Mouse (Mus musculus) forebrain, embryonic 11.5 days (tissue): ENCODE results near the gene Gpr137c. TPM values are rescaled to one million over a fixed set of nuclear protein-coding genes. Genes with fewer than 3 reads are reported as not detected.
A peak's percentile ranks its signal among the peaks of the same experiment; 100 is the strongest.

Experiments
- ATAC-seq: fragments of 200-750 bp; cut with Nextera tagmentation; replicated peaks from 2 replicates; pipeline ENCODE4 v1.8.0; 2017; ENCODE audit warnings: moderate TSS enrichment; ENCODE audit not compliant: low FRiP score
- DNase-seq: peaks from one replicate; pipeline ENCODE4 v3.0.0-alpha.2; 2017; ENCODE audit warnings: low spot score
- H3K27ac ChIP-seq: fragments of 300-500 bp; sonication (generic); 2 replicates; pipeline ENCODE4 v1.5.1; 2014; ENCODE audit warnings: low read depth, low read length
- H3K27me3 ChIP-seq: fragments of 300-500 bp; sonication (generic); 2 replicates; pipeline ENCODE4 v1.6.1; 2014; ENCODE audit warnings: mild to moderate bottlenecking, low read length, mixed read lengths; ENCODE audit not compliant: control insufficient read depth, insufficient read depth
- H3K36me3 ChIP-seq: fragments of 300-500 bp; sonication (generic); 2 replicates; pipeline ENCODE4 v1.6.1; 2014; ENCODE audit warnings: mild to moderate bottlenecking, low read length, moderate library complexity, mixed read lengths; ENCODE audit not compliant: control insufficient read depth, insufficient read depth
- H3K4me1 ChIP-seq: fragments of 300-500 bp; sonication (generic); replicated peaks from 2 replicates; pipeline ENCODE4 v1.6.1; 2014; ENCODE audit warnings: low read length, mixed read lengths; ENCODE audit not compliant: control insufficient read depth, insufficient read depth
- H3K4me2 ChIP-seq: fragments of 300-500 bp; sonication (generic); 2 replicates; pipeline ENCODE4 v1.6.1; 2014; ENCODE audit warnings: low read depth, mild to moderate bottlenecking, low read length, moderate library complexity, mixed read lengths; ENCODE audit not compliant: severe bottlenecking
- H3K4me3 ChIP-seq: fragments of 300-500 bp; sonication (generic); 2 replicates; pipeline ENCODE4 v1.5.1; 2014; ENCODE audit warnings: low read depth, low read length
- H3K9ac ChIP-seq: fragments of 300-500 bp; sonication (generic); 2 replicates; pipeline ENCODE4 v1.6.1; 2014; ENCODE audit warnings: low read length
- H3K9me3 ChIP-seq: fragments of 300-500 bp; sonication (generic); 2 replicates; pipeline ENCODE4 v1.6.1; 2016; ENCODE audit warnings: low read length, mixed read lengths; ENCODE audit not compliant: control insufficient read depth
- WGBS: fragments of 180-500 bp; shearing (Covaris S2); extraction: QIAGEN DNeasy Blood & Tissue Kit; methylation state at CpG from one replicate; pipeline ENCODE4 v1.1.7; 2014; 5-methylcytosine and 5-hydroxymethylcytosine counted together
- polyA plus RNA-seq: library from polyadenylated mRNA; unstranded; fragments of >200 nt; fragmentation: Nextera tagmentation; extraction: Ambion mirVana; gene quantifications from 2 replicates; pipeline ENCODE4 v1.2.1, GENCODE M21; 2014

Gene Gpr137c
- polyA plus RNA-seq, 1 experiment from 2014 or later, result 10.5 TPM

DNA sequence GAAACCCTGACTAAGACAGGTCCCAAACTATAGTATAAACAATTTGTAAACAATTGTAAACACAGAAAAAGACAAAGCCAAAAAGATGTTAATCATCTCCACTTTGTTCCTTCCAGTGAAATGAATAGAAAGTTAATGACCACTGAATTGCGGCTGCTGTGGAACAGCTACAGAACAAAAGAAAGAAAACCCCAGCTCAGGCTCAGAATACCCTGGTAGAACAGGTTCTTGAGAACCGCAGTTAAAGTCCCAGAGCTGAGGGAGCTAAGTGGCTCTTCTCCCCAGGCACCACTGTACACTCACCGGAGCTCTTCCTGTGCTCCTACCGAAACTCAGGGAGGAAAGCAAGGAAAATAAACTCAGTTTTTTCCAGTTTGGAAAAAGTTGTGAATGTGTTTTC lies 8.8 kb upstream of the Gpr137c start:
- ATAC-seq, result no peak
- no peak overlapping the region for H3K4me2 ChIP-seq
- DNase-seq, result no peak
- no peak overlapping the region for H3K9ac ChIP-seq
- H3K27me3 ChIP-seq, result no peaks in the 10 kb centered on the region
- 59% methylated on average over 4 of the region's 4 CpGs for WGBS
- H3K27ac ChIP-seq, result no peak overlapping the region
- no peaks in the 10 kb centered on the region for H3K36me3 ChIP-seq
- H3K9me3 ChIP-seq, result no peaks in the 10 kb centered on the region
- H3K4me1 ChIP-seq, result no peaks in the 10 kb centered on the region
- H3K4me3 ChIP-seq, result no peak overlapping the region

DNA sequence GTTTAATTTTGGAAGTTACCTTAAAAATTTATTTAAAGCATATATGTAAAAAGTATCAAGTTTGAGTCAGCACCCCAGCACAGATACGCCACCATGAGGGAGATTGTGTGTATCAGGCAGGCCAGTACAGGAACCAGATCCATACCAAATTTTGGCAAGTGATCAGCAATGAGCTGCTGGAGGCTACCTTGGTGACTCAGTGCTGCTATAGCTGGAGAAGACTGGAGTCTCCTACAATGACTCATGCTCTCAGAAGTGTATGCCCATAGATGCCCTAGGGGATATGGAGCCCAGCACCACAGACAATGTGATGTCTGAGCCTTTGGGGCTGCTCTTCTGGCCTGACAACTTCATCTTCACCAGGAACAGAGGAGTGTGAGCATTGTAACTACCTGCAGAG lies 8.1 kb upstream of the Gpr137c start:
- WGBS, result 88% methylated on average over 1 of the region's 1 CpGs

DNA sequence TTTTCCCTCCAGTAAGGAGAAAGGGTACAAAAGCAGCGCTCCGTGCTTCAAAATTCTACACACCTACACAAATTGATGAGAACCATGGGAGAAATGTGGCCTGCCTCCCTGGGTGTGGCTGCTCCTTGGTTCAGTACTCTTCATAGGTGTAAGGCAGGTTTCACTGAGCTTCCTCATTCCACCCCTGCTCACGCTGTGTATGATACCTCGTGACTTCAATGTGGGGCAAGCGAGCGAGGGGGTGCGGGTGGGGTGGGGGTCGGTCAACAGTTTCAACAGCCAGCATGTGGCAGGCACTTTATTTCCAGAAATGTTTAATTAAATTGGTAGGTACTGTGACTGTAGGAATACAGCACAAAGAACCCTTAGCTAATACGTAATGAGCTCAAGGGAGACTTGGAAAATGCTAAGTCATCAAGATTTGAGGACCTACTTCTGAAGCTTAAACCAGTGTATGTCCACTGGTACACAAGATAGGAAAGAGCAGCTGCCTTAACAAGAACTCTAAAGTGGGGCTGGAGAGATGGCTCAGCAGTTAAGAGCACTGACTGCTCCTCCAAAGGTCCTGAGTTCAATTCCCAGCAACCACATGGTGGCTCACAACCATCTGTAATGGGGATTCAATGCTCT lies 2.7 kb upstream of the Gpr137c start:
- Histone ChIP-seq H3K4me3 (no peak overlapping the region), H3K27me3 (no peaks in the 10 kb centered on the region), H3K36me3 (no peaks in the 10 kb centered on the region), H3K9me3 (no peaks in the 10 kb centered on the region), H3K9ac (no peak overlapping the region), H3K27ac (no peak overlapping the region), H3K4me1 (no peaks in the 10 kb centered on the region; the same call in 1 of the 2 replicates), H3K4me2 (no peak overlapping the region)
- WGBS, result 93% methylated on average over 9 of the region's 9 CpGs
- ATAC-seq (no peak), DNase-seq (no peak)

More for the DNA sequence above, 8.1 kb upstream of the Gpr137c start:
- H3K4me1 ChIP-seq, result no peaks in the 10 kb centered on the region
- H3K9ac ChIP-seq, result no peak overlapping the region
- ATAC-seq (no peak), DNase-seq (no peak)
- H3K27ac ChIP-seq, result no peak overlapping the region
- H3K4me3 ChIP-seq, result no peak overlapping the region
- no peaks in the 10 kb centered on the region for H3K27me3 ChIP-seq
- no peaks in the 10 kb centered on the region for H3K36me3 ChIP-seq
- H3K4me2 ChIP-seq, result no peak overlapping the region
- no peaks in the 10 kb centered on the region for H3K9me3 ChIP-seq

DNA sequence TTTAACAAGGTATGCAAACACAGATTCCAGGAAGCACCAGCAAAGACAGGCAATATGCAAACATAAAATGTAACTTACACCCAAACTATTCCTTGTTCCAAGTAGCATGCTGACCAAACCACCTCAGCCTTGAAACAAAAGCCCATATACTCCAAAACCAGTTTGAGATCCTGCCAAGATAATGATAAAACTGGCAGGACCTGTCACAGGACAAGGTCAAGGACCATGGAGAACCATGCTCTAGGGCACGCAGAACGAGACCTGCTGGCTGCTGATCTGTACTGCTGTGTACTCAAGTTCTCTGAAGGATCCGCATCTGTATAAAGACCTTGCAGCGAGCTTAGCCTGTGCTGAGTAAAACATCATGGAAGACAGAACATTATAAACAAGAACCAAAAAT lies 1.8 kb upstream of the Gpr137c start:
- no peak for ATAC-seq
- no peak for DNase-seq
- Histone ChIP-seq H3K36me3 (no peaks in the 10 kb centered on the region), H3K27ac (no peak overlapping the region), H3K27me3 (no peaks in the 10 kb centered on the region), H3K9me3 (no peaks in the 10 kb centered on the region), H3K9ac (no peak overlapping the region), H3K4me2 (no peak overlapping the region), H3K4me3 (no peak overlapping the region), H3K4me1 (no peaks in the 10 kb centered on the region; the same call in 1 of the 2 replicates)
- 91% methylated on average over 4 of the region's 4 CpGs for whole genome bisulfite sequencing

DNA sequence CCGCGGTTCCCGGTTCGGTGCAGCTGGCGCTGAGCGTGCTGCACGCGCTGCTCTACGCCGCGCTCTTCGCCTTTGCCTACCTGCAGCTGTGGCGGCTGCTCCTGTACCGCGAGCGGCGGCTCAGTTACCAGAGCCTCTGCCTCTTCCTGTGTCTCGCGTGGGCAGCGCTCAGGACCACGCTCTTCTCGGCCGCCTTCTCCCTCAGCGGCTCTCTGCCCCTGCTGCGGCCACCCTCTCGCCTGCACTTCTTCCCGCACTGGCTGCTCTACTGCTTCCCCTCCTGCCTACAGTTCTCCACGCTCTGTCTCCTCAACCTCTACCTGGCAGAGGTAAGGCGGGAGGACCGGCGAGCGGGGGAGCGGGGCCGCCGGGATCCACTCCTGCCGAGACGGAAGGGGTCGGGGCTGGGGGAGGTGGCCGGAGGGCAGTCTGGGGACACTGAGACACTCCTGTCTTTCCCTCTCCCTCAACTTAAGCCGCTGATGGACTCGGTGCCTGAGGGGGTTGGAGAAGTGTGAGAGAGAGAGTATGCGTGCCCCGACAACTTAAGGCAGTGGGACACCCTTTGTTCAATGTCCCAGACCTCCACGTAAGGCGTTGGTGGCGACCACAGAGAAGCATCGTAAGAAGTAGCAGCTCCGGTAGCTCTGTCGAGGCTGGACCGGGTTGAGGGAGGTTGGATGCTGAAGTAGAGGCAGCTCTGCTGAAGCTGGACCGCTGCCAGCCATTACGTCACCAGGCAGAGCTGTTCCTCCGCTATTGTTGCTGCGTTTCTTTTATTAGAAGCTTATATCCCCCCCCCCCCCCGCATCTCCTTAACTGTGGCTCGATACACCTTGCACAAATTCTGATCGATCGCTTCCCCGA lies 806 bp downstream of the Gpr137c start, which contains the start of gene Txndc16:
Txndc16 (minus strand) TSS at position 239 of the 867 bp plus-strand sequence.
- H3K27ac ChIP-seq, result peak within 1 kb of the TSS; percentile 94
- WGBS, result under 1% methylated on average over 58 of the region's 59 CpGs
- no peaks in the 10 kb centered on the region for H3K9me3 ChIP-seq
- no peaks in the 10 kb centered on the region for H3K27me3 ChIP-seq
- DNase-seq, result peak; percentile 91
- H3K9ac ChIP-seq, result peak within 1 kb of the TSS; percentile 95
- H3K4me3 ChIP-seq, result peak within 1 kb of the TSS; percentile 83
- peak; percentile 51 for ATAC-seq
- H3K4me1 ChIP-seq, result no peaks in the 10 kb centered on the region; the same call in 1 of the 2 replicates
- H3K36me3 ChIP-seq, result no peaks in the 10 kb centered on the region
- H3K4me2 ChIP-seq, result peak within 1 kb of the TSS; percentile 75

DNA sequence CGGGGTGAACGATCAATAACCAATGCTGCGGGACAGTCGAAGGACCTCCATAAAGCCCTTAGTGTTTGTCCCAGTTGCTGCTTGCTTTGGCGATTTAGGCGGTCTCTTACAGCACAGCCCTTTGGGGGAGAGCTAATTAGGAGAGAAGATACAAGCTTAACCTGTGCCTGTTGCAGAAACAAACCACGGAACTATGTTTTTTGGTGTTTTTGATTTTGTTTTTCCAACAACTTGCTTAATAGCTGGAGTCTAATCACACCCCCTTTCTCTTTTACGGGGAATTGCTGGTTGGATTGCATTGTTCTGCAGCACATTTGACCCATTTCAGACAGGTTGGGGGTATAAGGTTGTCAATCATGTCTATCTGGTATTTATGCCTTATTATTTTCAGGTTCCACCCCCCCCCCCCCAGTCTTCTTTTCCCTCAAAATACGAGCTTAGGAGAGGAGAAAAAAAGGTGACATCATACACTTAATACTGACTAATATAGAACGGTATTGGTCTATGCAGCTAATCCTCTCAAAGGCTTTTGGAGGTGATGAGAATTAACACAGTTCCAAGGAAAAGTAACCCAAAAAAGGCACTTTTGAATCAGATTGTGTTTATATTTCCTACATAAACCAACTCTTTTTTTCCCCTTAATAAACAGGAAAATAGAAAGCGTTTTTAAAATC lies 1.6 kb downstream of the Gpr137c start:
- Histone ChIP-seq H3K27me3 (no peaks in the 10 kb centered on the region), H3K27ac (peak overlapping the region; percentile 94), H3K4me1 (no peaks in the 10 kb centered on the region; the same call in 1 of the 2 replicates), H3K36me3 (no peaks in the 10 kb centered on the region), H3K4me3 (peak overlapping the region; percentile 83), H3K9ac (peak overlapping the region; percentile 95), H3K9me3 (no peaks in the 10 kb centered on the region), H3K4me2 (peak overlapping the region; percentile 70)
- ATAC-seq, result 0 out of 2 replicates have a peak, but pooled peaks have one; percentile 15
- WGBS, result 8% methylated on average over 11 of the region's 11 CpGs
- DNase-seq, result no peak

DNA sequence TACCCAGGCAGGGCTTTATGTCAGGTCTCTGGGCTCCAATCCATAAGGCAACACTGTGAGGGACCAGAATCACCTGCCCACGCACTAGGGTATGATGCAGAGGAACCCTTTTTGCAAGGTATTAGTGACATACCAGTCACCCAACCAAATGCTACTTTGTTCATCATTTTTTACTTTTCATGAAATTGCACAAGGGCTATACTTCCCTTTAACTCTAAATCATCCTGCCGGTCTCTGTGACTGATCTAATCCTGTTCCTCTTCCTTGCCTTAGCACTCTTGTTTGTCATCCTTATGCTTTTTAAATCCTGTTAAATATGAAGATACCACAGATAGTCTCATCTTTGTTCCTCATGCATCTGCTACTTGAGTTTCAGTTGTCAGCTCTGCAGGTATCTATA lies 19.5 kb downstream of the Gpr137c start:
- WGBS, result 83% methylated on average over 2 of the region's 2 CpGs
- no peak overlapping the region for H3K4me2 ChIP-seq
- no peak overlapping the region for H3K27ac ChIP-seq
- no peaks in the 10 kb centered on the region for H3K27me3 ChIP-seq
- no peak for ATAC-seq
- no peak overlapping the region for H3K4me3 ChIP-seq
- H3K4me1 ChIP-seq, result no peaks in the 10 kb centered on the region
- no peaks in the 10 kb centered on the region for H3K36me3 ChIP-seq
- DNase-seq, result no peak
- H3K9me3 ChIP-seq, result no peaks in the 10 kb centered on the region
- no peak overlapping the region for H3K9ac ChIP-seq

DNA sequence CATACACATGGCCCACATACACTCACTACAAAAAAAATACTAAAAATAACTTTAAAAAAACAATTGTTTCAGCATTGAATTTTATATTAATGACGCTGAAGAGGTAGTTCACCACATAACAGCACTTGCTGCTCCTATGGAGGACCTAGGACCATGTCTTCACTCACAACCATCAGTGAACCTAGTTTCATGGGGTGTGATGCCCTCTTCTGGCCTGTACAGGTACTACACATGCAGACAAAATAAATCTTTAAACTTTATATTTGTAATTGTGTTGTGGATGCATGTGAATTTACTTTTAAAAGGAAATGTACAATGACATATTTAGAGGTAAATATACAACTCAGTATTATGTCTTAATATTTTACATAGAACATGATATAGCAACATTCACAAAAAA lies 22.1 kb downstream of the Gpr137c start:
- H3K36me3 ChIP-seq, result no peaks in the 10 kb centered on the region
- H3K4me2 ChIP-seq, result no peak overlapping the region
- H3K27ac ChIP-seq, result no peak overlapping the region
- ATAC-seq (0 out of 2 replicates have a peak, but pooled peaks have one; percentile 27), DNase-seq (no peak)
- H3K9me3 ChIP-seq, result no peaks in the 10 kb centered on the region
- no peak overlapping the region for H3K9ac ChIP-seq
- H3K4me3 ChIP-seq, result no peak overlapping the region
- 36% methylated on average over 1 of the region's 1 CpGs for WGBS
- H3K27me3 ChIP-seq, result no peaks in the 10 kb centered on the region
- H3K4me1 ChIP-seq, result no peaks in the 10 kb centered on the region
